Mouse (Mus musculus): ENCODE results near the gene 4932438H23Rik.

GRCm38 (mm10) chr16:91095022-91095421, at the start of gene 4932438H23Rik:
- no peak for TF ChIP-seq POLR2A (IDR thresholded peaks at IDR 0.05; ENCODE audit: low read depth, low read length)
- TF ChIP-seq CTCF (IDR thresholded peaks at IDR 0.05; ENCODE audit: extremely low read depth, insufficient read depth, insufficient read length, insufficient replicate concordance): no peak
